Mouse (Mus musculus) WW6 (cell line): ENCODE measurements around the gene Fgf3.

Experiments
- DNase-seq: peaks from one replicate; pipeline ENCODE4 v3.0.0-alpha.2; 2013; ENCODE audit warnings: low read depth, low spot score

Fgf3 gene

DNA sequence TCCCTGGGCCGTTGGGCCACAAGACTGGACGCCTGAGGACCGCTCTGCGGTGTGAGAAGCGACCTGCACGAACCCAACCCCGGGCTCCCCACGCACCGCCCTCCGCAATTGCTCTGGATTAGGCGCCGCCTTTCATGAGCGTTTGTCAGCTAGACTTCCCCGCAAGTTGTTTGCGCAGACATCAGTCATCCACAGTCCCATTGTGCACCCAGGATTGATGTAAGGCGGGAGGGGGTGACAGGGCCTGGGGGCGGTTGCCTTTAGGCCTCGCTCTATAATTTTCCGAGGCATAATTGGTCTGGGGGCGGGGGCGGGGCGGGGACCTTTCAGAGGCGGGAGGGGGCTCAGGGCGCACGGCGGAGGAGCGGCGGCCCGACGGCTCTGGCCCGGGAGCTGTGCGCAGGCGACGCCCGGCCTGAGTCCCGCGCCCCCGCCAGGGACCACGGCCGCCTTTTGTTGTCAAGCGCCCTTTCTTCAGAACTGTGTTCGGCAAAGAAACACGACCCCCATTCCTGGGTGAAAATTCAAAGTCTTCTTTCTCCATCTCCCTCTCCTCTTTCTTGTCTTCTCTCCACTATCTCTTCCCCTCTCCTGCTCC is at the start of gene Fgf3:
Gene Fgf3 (plus strand): TSS at position 193 of the 598 bp plus-strand sequence.
- no peak for DNase-seq

DNA sequence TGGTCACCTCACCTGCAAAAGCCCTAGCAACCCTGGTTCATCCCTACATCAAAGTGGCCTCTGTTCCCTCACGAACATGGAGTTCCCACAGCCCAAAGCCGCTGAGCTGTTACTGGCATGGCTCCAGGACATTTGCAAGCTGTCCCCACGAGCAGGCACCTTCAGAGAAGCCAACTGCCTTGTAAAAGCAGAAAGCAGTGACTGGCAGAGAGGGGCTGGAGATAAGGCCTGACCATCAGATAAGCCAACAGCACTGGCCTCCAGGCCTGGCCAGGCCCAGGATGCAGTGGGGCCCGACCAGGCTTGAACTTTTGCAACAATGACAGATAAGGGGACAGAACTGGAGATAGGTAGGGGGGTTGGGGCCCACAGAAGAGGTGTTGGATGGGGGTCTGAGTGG is 49.3 kb upstream of the Fgf3 start:
- no peak for DNase-seq

GRCm38 (mm10) chr7:144789601-144790556 is 48.0 kb upstream of the Fgf3 start:
- DNase-seq = peak; percentile 36

DNA sequence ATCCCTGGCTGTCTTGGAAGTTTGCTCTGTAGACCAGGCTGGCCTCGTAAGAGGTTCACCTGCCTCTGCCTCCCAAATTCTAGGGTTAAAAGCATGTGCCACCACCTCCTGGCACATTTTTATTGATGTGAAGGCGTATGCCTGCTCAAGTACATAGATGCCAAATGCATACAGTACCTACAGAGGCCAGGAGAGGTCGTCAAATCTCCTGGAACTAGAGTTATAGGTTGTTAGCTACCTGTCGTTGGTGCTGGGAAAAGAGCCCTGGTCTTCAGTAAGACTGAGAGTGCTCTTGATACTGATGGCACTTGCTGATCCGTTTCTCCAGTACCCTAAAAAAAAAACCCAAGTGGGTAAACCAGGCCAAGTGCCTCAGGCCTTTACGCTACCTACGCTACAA is 46.5 kb upstream of the Fgf3 start:
- no peak for DNase-seq

- DNase-seq = no peak
Observed at GRCm38 (mm10) chr7:144793296-144793695, 44.6 kb upstream of the Fgf3 start.

- DNase-seq = no peak
Observed at GRCm38 (mm10) chr7:144795976-144796474, 41.9 kb upstream of the Fgf3 start.

DNA sequence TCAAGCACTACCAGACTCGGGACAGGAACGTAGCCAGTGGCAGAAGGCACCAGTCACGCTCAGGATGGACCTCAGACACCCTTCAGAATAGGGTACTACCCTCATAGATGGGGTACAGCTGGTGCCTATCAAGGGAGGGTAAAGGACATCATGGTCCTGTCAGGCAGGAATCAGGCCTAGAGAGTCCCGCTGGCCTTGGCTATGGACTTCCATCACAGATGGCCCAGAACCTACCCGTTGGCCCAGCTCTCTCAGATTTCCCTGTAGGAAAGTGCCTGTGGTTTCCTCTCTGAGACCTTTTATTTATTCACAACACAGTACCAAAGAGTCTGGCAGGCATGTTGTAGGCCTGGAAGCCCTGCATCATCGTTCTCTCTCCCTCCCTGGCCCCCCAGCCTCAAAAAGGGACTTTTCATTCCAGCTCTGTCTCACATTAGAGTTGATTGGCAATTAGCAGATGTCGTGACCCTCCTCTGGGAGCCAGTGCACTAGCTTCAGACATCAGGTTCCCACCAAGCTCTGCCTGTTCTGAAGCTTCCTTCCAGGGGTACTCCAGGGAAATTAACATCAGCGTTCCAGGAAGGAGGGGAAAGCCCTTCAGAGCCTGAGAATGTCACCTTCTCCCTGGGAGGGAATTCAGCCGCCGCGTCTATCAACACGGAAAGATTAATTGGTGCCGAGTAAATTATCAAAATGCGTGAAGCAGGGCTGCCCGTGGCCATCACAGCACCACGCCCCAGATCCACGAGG is 40.7 kb upstream of the Fgf3 start:
- DNase-seq = no peak

- no peak for DNase-seq
Observed at GRCm38 (mm10) chr7:144798471-144798870, 39.4 kb upstream of the Fgf3 start.

- DNase-seq = no peak
Observed at GRCm38 (mm10) chr7:144807036-144807435, 30.8 kb upstream of the Fgf3 start.

GRCm38 (mm10) chr7:144807976-144808577 is 29.8 kb upstream of the Fgf3 start:
- DNase-seq = no peak

DNA sequence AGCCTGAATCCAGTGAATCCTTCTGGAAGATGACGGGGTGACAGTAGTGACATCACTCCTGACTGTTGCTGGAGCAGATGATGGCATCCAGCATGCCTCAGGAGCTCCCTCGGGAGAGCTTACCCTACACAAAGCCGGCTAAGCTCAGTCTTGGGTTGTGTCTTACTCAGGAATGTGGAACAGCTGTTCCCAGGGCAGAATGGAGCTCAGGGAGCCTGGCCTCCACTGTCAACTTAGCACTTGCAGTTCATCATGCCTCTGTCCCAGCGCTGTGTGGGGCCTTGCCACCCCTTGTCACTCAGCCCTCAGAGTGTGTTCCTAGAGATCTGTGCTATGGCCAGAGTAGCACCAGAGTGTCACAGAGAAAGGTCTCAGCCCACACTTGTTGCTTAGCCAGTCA is 26.4 kb upstream of the Fgf3 start:
- DNase-seq = no peak

GRCm38 (mm10) chr7:144821901-144822300 is 16.0 kb upstream of the Fgf3 start:
- no peak for DNase-seq

DNA sequence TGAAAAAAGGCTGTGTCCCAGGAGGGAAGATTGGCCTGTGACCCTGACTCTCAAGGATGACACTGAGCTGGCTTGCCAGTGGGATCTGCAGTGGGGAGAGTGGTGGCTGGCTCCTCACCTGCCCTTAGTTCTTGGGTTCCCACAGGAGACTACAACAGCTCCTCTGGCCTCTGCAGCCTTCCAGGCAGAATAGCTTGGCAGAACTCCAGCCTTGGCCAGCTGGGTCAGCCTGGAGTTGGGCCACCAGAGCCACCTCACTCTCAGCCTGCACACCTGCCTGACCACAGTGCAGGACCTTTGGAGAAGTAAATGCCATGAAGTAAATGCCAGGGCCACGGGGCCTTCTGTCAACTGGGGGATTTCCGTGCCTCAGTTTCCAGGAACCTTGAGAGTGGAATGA is 13.9 kb upstream of the Fgf3 start:
- no peak for DNase-seq

DNA sequence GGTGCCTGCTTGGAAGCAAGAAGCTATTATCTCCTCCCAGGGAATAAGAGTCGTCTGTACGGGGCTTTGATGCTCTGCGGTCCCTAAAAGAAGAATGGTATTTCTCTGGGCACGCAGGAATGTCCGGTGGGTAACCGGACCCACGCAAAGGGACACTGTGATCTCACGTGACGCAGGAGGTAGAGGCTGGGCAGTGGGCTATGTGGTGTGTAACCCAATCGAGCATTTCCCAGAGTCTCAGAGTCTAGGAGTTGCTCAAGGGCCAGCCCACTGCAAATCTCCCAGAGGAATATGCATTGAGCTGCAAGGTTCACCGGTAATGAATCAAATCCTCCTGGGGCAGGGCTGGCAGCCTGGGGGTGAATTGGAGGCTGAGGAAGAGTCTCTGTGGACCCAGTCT is 9.5 kb upstream of the Fgf3 start:
- DNase-seq = no peak

GRCm38 (mm10) chr7:144838522-144839503 is 930 bp downstream of the Fgf3 start:
- DNase-seq = no peak

GRCm38 (mm10) chr7:144846158-144846557 is 8.3 kb downstream of the Fgf3 start:
- DNase-seq = no peak

- DNase-seq = no peak
Observed at GRCm38 (mm10) chr7:144847067-144847466, 9.2 kb downstream of the Fgf3 start, which contains the start of gene Fgf4. Gene Fgf4 (plus strand): TSS chr7:144847367.

- no peak for DNase-seq
Observed at GRCm38 (mm10) chr7:144851321-144851720, 13.4 kb downstream of the Fgf3 start.

DNA sequence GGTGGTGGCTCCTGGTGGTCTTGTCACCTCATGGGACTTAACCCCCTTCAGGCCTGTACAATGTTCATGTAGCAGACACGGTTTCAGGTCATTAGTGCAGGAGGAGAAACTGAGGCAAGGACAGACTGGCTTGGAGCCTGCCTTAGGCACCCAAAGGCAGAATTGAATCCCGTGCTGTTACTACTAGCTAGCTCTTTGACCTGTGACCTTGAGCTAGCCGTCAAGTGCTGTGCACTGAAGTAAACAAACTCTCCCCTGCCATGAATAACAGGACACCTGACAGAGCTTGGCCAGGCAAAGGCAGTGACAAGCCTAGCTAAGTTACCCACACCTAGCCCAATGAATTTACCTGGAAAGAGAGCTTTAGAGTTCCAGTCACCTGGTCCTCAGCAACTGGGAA is 17.1 kb downstream of the Fgf3 start:
- no peak for DNase-seq

GRCm38 (mm10) chr7:144857158-144857557 is 19.3 kb downstream of the Fgf3 start:
- no peak for DNase-seq
